Mouse (Mus musculus): ENCODE data around the gene Gm2174. TPM values are rescaled to one million over a fixed set of nuclear protein-coding genes. Genes with fewer than 3 reads are reported as not detected.

Gene Gm2174
- polyA plus RNA-seq (2012; rRNA removed): not detected in 2 replicates

DNA sequence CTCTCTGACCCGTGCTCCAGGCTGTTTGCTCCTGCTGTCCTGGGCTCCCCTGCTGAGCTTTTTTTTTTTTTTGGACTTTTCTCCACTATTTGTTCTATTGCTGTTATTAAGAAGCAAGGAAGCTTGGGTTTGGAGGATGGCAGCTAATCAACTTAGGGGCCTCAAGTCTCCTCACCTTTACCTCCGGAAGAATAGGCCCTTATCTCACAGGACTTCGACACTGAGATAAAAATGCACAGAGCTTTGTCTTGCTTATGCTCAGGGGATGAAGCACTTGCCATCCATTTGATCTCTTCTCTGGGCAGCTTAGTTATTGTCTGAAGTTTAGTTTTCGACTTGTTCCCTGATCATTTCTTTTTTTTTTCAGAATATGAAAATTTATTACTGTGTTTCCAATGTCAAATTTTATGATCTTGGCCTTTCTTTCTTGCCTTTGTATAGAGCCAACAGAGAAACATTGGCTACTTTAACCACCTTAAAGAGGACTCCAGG, at the start of gene Gm2174:
TSS of gene Gm2174 (plus strand) at position 442 of the 492 bp plus-strand sequence.
- TF ChIP-seq POLR2A (IDR thresholded peaks at IDR 0.05; ENCODE audit: low read depth, low read length) (no peak), CTCF (conservative IDR thresholded peaks at IDR 0.05; ENCODE audit: insufficient read depth, insufficient read length, low read depth, low read length) (no peak)
- Histone ChIP-seq H3K36me3 (ENCODE audit: control insufficient read depth, insufficient read depth, low read length) (no peaks in the 10 kb centered on the region), H3K4me3 (ENCODE audit: insufficient read depth, low read depth, low read length) (no peak within 1 kb of the TSS), H3K27me3 (replicated peaks; ENCODE audit: control insufficient read depth, insufficient read depth, low read length) (no peaks in the 10 kb centered on the region), H3K27ac (ENCODE audit: insufficient read depth, low read depth, low read length) (no peak within 1 kb of the TSS), H3K4me1 (ENCODE audit: control insufficient read depth, insufficient read depth, low read length) (no peaks in the 10 kb centered on the region)
- 79% methylated on average over 4 of the region's 4 CpGs for WGBS
- no peak for DNase-seq

DNA sequence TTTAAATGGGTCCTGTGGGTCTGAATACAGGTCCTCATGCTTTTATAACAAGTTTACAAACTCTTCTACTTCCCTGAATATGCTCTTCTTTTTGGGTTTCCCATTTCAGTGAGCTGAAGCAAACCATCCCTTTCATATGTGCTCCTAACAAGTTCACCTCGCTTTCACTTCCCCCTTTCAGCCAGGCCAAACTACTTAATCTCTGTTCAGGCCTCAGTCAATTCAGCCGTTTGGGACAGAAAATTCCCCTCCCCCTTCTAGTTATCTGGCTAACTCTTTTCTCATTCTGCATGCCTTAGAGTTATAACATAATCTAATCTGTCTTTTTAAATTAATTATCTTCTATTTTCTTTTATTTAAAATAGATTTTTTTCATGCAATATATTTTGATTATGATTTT, 43.1 kb upstream of the Gm2174 start:
- WGBS: 22% methylated on average over 2 of the region's 2 CpGs
- no peak for TF ChIP-seq CTCF (conservative IDR thresholded peaks at IDR 0.05; ENCODE audit: insufficient read depth, insufficient read length, low read depth, low read length)
- TF ChIP-seq POLR2A (IDR thresholded peaks at IDR 0.05; ENCODE audit: low read depth, low read length): no peak
- no peak for DNase-seq
- Histone ChIP-seq H3K36me3 (ENCODE audit: control insufficient read depth, insufficient read depth, low read length) (no peaks in the 10 kb centered on the region), H3K4me3 (ENCODE audit: insufficient read depth, low read depth, low read length) (no peak overlapping the region), H3K4me1 (ENCODE audit: control insufficient read depth, insufficient read depth, low read length) (no peaks in the 10 kb centered on the region), H3K27ac (ENCODE audit: insufficient read depth, low read depth, low read length) (no peak overlapping the region), H3K27me3 (replicated peaks; ENCODE audit: control insufficient read depth, insufficient read depth, low read length) (no peaks in the 10 kb centered on the region)

GRCm38 (mm10) chrX:56405482-56405881, 42.3 kb upstream of the Gm2174 start:
- WGBS: 61% methylated on average over 1 of the region's 1 CpGs
- no peak for DNase-seq
- TF ChIP-seq POLR2A (IDR thresholded peaks at IDR 0.05; ENCODE audit: low read depth, low read length) (no peak), CTCF (conservative IDR thresholded peaks at IDR 0.05; ENCODE audit: insufficient read depth, insufficient read length, low read depth, low read length) (no peak)
- Histone ChIP-seq H3K27me3 (replicated peaks; ENCODE audit: control insufficient read depth, insufficient read depth, low read length) (no peaks in the 10 kb centered on the region), H3K4me3 (ENCODE audit: insufficient read depth, low read depth, low read length) (no peak overlapping the region), H3K4me1 (ENCODE audit: control insufficient read depth, insufficient read depth, low read length) (no peaks in the 10 kb centered on the region), H3K27ac (ENCODE audit: insufficient read depth, low read depth, low read length) (no peak overlapping the region), H3K36me3 (ENCODE audit: control insufficient read depth, insufficient read depth, low read length) (no peaks in the 10 kb centered on the region)

GRCm38 (mm10) chrX:56406128-56406527, 41.6 kb upstream of the Gm2174 start:
- no peak overlapping the region for H3K27ac ChIP-seq (ENCODE audit: insufficient read depth, low read depth, low read length)

DNA sequence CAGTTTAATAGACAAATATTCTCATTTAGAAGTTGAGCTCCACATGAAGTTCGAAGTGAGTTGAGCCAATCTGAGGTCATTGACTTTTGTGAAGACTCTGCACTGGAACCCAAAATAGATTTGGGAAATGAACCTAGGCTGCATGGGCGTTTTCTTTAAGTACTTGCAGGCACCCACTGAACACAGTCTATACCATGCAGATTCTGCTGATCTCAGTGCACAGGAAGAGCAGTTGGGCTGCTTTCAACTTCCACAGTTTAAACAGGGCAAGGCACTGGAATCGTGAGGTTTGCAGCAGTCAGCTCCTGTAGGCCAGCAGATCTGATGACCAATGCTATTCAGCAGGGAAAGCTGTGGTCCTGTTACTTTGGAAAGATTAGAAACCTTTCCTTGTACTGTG, 31.5 kb upstream of the Gm2174 start:
- H3K27me3 ChIP-seq (replicated peaks; ENCODE audit: control insufficient read depth, insufficient read depth, low read length): no peaks in the 10 kb centered on the region
- no peaks in the 10 kb centered on the region for H3K36me3 ChIP-seq (ENCODE audit: control insufficient read depth, insufficient read depth, low read length)
- no peak for DNase-seq
- 77% methylated on average over 3 of the region's 3 CpGs for WGBS
- TF ChIP-seq POLR2A (IDR thresholded peaks at IDR 0.05; ENCODE audit: low read depth, low read length) (no peak), CTCF (conservative IDR thresholded peaks at IDR 0.05; ENCODE audit: insufficient read depth, insufficient read length, low read depth, low read length) (no peak)
- H3K4me1 ChIP-seq (ENCODE audit: control insufficient read depth, insufficient read depth, low read length): no peaks in the 10 kb centered on the region
- no peak overlapping the region for H3K27ac ChIP-seq (ENCODE audit: insufficient read depth, low read depth, low read length)
- H3K4me3 ChIP-seq (ENCODE audit: insufficient read depth, low read depth, low read length): no peak overlapping the region

More at GRCm38 (mm10) chrX:56406128-56406527, 41.6 kb upstream of the Gm2174 start:
- no peak overlapping the region for H3K4me3 ChIP-seq (ENCODE audit: insufficient read depth, low read depth, low read length)
- TF ChIP-seq CTCF (conservative IDR thresholded peaks at IDR 0.05; ENCODE audit: insufficient read depth, insufficient read length, low read depth, low read length) (no peak), POLR2A (IDR thresholded peaks at IDR 0.05; ENCODE audit: low read depth, low read length) (no peak)
- DNase-seq: no peak
- no peaks in the 10 kb centered on the region for H3K27me3 ChIP-seq (replicated peaks; ENCODE audit: control insufficient read depth, insufficient read depth, low read length)
- no peaks in the 10 kb centered on the region for H3K36me3 ChIP-seq (ENCODE audit: control insufficient read depth, insufficient read depth, low read length)
- H3K4me1 ChIP-seq (ENCODE audit: control insufficient read depth, insufficient read depth, low read length): no peaks in the 10 kb centered on the region
- 34% methylated on average over 5 of the region's 5 CpGs for whole genome bisulfite sequencing

- no peaks in the 10 kb centered on the region for H3K36me3 ChIP-seq (ENCODE audit: control insufficient read depth, insufficient read depth, low read length)
- H3K27me3 ChIP-seq (replicated peaks; ENCODE audit: control insufficient read depth, insufficient read depth, low read length): no peaks in the 10 kb centered on the region
- H3K4me1 ChIP-seq (ENCODE audit: control insufficient read depth, insufficient read depth, low read length): no peaks in the 10 kb centered on the region
- TF ChIP-seq CTCF (conservative IDR thresholded peaks at IDR 0.05; ENCODE audit: insufficient read depth, insufficient read length, low read depth, low read length) (no peak), POLR2A (IDR thresholded peaks at IDR 0.05; ENCODE audit: low read depth, low read length) (no peak)
- no peak overlapping the region for H3K4me3 ChIP-seq (ENCODE audit: insufficient read depth, low read depth, low read length)
- H3K27ac ChIP-seq (ENCODE audit: insufficient read depth, low read depth, low read length): no peak overlapping the region
- no peak for DNase-seq
- WGBS: 84% methylated on average over 4 of the region's 4 CpGs
Measured at GRCm38 (mm10) chrX:56417541-56417940, 30.2 kb upstream of the Gm2174 start.

DNA sequence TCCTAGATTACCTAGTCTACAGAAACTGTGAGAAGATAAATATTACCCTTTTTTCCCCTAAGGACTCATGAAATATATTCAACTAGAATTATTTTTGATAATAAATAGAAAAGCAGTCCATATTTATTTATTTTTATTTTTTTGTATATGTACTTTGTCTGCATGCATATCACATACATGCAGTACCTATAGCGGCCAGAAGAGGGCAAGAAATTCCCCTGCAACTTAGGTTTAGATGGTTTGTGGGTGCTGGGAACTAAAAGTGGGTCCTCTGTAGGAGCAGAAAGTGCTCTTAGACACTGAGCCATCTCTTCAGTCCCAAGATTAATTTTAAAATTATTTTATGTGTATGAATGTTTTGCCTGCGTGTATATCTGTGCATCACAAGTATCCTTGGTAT, 17.2 kb upstream of the Gm2174 start:
- whole genome bisulfite sequencing: 74% methylated on average over 2 of the region's 2 CpGs
- no peaks in the 10 kb centered on the region for H3K4me1 ChIP-seq (ENCODE audit: control insufficient read depth, insufficient read depth, low read length)
- TF ChIP-seq POLR2A (IDR thresholded peaks at IDR 0.05; ENCODE audit: low read depth, low read length) (no peak), CTCF (conservative IDR thresholded peaks at IDR 0.05; ENCODE audit: insufficient read depth, insufficient read length, low read depth, low read length) (no peak)
- no peaks in the 10 kb centered on the region for H3K36me3 ChIP-seq (ENCODE audit: control insufficient read depth, insufficient read depth, low read length)
- no peak overlapping the region for H3K4me3 ChIP-seq (ENCODE audit: insufficient read depth, low read depth, low read length)
- no peak overlapping the region for H3K27ac ChIP-seq (ENCODE audit: insufficient read depth, low read depth, low read length)
- no peak for DNase-seq
- H3K27me3 ChIP-seq (replicated peaks; ENCODE audit: control insufficient read depth, insufficient read depth, low read length): no peaks in the 10 kb centered on the region

Data from kidney, adult 2 months (tissue).